Mouse (Mus musculus) testis, adult 10 weeks (tissue): ENCODE data around the gene Scn3b. TPM values are rescaled to one million over a fixed set of nuclear protein-coding genes. Genes with fewer than 3 reads are reported as not detected.

Experiments
- polyA plus RNA-seq: library from polyadenylated mRNA; stranded (reverse); fragments of 350-450 nt; fragmentation: Illumina TruSeq; extraction: RNeasy Lipid Tissue Mini Kit (QIAGEN cat#74804); gene quantifications from one replicate; pipeline ENCODE4 v1.2.3, GENCODE M21; 2014; ENCODE audit warnings: low read depth, low replicate concordance

Scn3b gene
- polyA plus RNA-seq = 0.39 TPM

GRCm38 (mm10) chr9:40269103-40269861 lies at the start of gene Scn3b:
Gene Scn3b, plus strand, starts transcription at chr9:40269217.

Other genes starting within 250 kb of the Scn3b start
- 0.04 TPM for gene Olfr981, start 247.8 kb upstream of the Scn3b start, polyA plus RNA-seq
- 0.03 TPM for gene Olfr982, start 195.4 kb upstream of the Scn3b start, polyA plus RNA-seq
- gene Olfr983, start 175.6 kb upstream of the Scn3b start, polyA plus RNA-seq = not detected
- not detected for gene Olfr984, start 155.0 kb upstream of the Scn3b start, polyA plus RNA-seq
- gene Olfr985, start 139.0 kb upstream of the Scn3b start, polyA plus RNA-seq = not detected
- gene Tmem225, start 121.1 kb upstream of the Scn3b start, polyA plus RNA-seq = 259 TPM
- 0.06 TPM for gene Olfr986, start 88.3 kb upstream of the Scn3b start, polyA plus RNA-seq
- gene Zfp202, start 76.9 kb upstream of the Scn3b start, polyA plus RNA-seq = 12.1 TPM